Mouse (Mus musculus) heart, postnatal 10 days (tissue): ENCODE measurements around the gene Vwf. TPM values are rescaled to one million over a fixed set of nuclear protein-coding genes. Genes with fewer than 3 reads are reported as not detected.
A peak's percentile ranks its signal among the peaks of the same experiment; 100 is the strongest.

Experiments used
- DNase-seq, 2 experiments: peaks; one replicate each; pipeline ENCODE4 v3.0.0; 2021
- intact Hi-C: fragments of 180-260 bp; cut with DNase I; formaldehyde crosslinking; loops from one replicate; pipeline ENCODE4 v1.15.1; 2025
- total RNA-seq, 2 experiments: library from RNA; stranded (reverse); gene quantifications; 2 replicates each; pipeline ENCODE4 v1.2.3; 2021

Gene Vwf
- total RNA-seq, 2 experiments from 2014 or later: 77.4 to 85.2 TPM

DNA sequence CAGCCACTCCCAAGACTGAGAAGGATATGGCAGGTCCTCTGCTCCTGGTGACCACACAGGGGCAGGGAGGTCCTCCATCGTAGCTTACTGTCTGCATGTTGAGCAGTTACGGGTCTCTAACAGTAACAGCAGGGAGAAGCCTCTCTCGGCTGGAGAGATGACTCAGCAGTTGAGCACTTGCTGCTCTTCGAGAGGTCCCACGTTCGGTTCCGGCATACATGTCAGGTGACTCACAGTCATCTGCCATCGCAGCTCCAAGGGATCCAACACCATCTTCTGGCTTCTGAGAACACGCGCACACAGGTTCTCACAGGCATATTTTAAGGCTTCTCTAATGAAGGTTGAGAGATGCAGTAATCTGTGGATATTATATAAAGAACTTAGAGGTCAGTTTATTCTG lies 6.4 kb upstream of the Vwf start:
- DNase-seq: no peak
- intact Hi-C loops: no loop called here

DNA sequence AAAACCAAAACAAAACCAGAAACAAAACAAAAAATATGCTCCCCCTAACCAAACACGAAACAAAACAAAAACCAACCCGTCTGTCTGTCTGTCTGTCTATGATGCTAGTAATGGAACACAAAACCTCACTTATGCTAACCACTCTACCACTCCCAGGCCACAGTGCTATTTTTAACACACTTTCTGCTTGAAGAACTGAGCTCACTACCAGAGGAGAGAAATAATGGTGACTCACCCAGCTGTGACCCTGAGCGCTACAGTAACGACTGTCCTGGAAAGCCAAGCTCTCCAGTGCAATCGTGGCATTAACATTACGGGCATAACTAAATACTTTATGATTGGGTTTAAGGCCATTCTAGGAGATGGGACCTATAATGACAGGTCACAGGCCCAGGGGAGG lies 5.7 kb upstream of the Vwf start:
- intact Hi-C loops: no loop called here
- DNase-seq: no peak

DNA sequence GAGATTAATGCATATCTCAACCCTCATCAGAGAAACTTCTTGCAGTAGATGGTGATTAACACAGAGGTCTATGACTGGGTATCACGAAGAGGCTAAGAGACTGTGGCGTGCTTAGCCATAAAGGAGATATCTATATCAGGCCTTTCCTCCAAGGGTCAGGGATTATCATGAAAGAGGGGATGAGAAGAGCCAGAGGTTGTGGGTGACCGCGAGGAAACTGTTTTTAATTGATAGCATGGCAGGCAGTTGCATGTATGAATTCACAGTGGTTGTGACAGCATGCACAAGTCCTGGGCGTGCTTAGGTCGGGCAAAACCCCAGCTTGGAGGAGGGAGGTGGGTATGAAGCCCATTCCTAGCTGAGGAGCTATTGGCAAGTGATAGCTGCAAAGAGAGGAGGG lies 5.3 kb upstream of the Vwf start:
- DNase-seq: no peak
- intact Hi-C loops: no loop called here

DNA sequence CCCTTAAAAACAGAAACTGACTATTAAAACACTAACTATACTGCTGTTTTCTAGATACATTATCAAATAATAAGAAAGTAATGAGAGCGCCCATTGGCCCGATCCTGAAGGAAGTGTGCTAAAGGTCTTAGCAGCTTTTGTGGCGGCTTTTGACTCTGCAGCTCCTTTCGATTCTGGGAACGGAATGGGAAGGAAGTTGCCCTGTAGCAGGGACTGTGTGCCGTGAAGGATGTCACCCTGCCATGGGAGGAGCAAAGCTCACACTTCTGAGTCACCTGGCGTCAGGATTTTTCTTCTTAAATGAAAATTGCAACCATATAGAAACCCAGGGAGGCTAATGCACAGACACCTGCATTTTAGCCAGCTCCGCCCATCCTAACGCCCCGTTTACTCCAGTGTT lies 1.8 kb downstream of the Vwf start:
- no peak for DNase-seq
- intact Hi-C loops: no loop called here

DNA sequence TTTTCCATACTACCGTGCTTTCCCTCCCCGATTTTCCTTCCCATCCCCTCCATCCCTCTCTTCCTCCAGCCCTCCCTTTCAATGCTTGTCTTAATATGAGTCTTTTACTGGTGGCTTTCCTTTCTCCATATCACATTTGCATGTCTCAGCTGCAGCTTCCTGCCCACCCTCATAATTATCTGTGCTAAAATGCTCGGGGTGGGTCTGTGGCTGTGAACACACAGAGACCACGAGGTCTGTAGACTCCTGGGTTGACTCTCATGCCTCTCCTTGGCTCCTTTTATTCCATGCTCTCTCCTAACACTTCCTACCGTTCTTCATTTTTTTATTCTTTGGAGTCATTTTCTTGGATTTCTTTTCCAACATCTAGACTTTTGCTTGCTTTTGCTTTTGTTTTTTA lies 3.6 kb downstream of the Vwf start:
- no peak for DNase-seq
- intact Hi-C loops: no loop called here

DNA sequence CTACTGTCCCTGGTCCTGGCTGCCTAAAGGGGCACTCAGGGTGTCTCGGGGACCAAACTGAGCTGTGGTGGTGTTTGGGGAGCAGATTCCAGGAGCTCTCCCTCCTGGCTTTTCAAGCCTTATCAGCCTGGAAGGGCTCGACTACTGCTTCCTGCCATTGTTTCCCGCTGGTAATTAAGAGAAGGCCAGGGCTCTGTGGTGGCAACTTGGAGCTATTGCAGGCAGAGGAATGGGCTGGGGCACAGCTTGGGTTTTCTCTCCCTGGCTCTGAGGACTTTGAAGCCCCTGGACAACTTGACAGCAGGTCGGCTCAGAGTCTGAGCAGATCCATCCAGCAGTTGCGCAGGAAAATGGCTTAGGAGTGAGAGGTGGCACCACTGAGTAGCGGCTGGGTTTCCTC lies 6.2 kb downstream of the Vwf start:
- DNase-seq: peak; percentile 27 to 43
- intact Hi-C loops: no loop called here

DNA sequence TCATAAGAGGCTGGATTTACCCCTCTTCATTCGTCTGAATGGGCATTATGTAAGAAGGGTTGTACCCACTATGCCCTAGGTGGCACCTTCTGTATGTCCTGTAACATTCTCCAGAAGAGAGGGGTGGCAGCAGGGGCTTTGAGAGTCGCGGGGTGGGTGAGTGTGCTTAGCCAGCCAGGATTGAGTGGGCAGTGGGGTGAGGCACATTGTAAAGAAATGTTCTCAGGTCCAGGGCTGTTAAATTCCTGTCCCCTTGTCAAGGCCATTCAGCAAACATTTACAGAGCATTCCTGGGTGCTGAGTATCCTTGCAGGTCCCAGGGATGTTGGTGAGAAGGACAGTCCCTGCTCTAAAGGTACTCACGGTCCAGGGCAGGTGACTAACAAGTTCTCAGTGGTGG lies 7.0 kb downstream of the Vwf start:
- DNase-seq: no peak
- intact Hi-C loops: no loop called here

DNA sequence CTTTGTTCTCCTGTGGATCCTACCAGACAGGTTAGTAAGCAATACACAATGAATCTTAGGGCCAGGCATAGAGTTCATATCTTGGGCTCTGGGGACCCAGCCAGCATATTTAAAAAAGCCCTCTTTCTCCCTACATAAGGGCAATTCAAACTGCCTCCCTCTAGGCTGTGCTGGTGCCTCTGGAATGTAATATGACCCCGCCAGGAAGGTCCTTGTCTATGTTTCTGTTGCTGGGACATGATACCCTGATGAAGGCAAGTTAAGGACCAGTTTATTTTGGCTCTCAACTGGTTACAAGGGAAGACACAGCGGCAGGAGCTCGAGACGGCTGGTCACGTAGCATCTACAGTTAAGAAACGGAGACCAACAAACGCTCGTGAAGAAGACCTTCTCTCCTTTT lies 12.3 kb downstream of the Vwf start:
- no peak for DNase-seq
- intact Hi-C loops: no loop called here

DNA sequence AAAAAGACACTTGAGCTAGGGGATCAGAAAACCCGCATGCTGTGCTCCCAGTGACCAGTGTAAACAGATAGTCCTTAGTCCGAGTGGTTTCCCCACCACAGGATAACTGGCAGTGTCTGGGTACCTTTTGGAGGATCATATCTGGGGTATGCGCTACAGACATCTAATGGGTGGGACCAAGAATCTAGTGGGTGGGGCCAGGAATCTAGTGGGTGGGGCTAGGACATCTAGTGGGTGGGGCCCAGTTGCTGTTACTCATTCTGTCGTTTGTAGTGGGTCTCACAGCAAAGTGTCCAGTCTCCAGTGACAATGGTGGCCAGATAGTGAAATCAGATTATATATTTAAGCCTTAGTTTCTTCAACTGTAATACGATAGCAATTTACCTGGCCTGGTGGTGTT lies 14.5 kb downstream of the Vwf start:
- no peak for DNase-seq
- intact Hi-C loops: no loop called here

DNA sequence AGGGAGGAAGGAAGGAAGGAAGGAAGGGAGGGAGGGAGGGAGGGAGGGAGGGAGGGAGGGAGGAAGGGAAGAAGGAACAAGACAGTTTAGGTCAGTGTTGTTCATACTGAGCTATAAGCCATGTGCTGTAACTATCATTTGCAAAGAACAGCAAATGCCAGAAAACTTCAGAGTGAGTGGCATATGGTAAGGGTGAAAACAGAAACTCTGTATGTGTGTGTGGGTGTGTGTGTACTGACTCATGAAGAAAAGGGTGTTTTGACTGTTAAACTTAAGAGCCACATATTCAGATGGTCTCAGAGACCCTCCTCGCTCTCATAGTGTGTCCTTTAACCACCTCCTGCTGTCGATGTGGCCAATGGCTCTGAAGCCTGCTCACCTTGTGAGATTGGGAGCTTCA lies 14.9 kb downstream of the Vwf start:
- intact Hi-C loops: no loop called here
- no peak for DNase-seq

DNA sequence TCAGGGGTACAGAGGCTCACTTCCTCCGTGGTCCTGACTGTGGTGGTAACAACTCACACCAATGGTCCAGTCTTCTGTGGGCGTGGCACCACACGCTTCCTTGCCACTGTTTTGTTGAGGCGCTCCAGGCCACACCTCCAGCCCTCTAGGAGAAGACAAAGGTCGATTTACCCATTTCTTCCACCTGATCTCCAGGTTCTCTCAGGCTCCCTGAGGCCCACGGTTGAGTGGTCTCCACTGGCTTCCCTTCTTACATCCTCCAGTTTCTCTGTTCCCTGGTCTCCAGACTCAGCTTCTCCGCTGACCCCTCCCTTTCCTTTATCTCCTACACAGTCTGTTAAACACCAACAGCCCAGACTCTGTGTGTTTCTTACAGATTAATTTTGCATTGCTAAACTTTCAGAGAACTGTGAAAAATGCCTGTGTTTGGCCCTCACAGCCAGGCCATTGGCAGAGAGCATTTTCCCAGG lies 18.3 kb downstream of the Vwf start:
- intact Hi-C loops: no loop called here
- DNase-seq: no peak

DNA sequence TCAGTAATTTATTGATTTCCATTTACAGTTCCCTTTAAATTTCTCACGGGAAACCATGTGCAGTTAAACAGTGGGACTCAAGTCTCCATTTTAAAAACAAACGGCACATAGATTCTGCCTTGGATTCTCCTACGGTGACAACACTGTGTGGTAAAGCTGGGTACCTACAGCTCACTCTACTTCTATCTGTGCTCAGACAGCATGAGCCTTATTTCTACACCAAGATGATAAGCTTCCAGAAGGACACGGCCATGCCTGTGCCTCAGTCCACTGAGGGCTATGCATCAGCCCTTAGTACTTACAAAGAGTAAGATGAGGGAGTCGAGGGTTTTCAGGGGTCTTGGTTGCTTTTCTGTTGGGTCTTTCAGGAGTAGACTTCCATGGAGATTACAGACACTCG lies 18.8 kb downstream of the Vwf start:
- intact Hi-C loops: no loop called here
- no peak for DNase-seq

DNA sequence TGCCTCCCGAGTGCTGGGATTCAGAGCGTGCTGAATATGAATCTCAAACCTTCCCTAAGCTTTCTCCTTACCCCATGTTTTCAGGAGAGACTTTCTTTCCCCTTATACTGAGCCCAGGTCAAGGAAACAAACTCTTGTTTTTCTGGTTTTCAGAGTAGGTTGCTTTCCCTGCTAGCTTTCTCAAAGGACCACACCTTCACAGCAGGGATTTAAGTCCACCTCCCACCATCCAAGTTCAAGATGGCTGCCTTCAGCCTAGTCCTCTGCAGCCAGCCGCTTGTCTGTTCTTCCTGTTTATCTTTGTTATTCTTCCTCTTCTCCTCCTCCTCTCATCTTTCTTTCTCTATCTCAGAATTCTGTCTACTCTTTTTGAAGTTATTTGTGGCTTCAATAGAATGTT lies 20.1 kb downstream of the Vwf start:
- DNase-seq: no peak
- intact Hi-C loops: no loop called here

DNA sequence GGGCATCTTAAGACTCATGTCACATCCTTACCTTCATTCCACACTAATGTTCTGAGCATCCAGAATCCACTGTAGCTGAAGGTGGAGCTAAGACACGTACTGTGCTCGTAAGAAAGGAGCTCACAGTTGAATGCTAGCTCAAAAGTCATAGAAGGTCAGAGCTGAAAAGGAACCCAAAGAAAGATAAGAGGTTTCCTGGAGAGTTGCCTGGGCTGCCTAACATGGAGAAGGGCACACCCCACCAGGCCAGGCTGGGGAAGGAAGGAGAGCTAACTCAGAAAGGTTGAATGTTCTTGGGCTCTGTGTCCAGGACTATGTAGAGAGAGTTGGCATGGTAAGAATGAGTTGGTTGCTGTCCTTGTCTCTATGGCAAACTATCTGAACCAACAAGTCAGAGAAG lies 21.8 kb downstream of the Vwf start:
- DNase-seq: peak; percentile 52 to 53
- intact Hi-C loops: no loop called here

DNA sequence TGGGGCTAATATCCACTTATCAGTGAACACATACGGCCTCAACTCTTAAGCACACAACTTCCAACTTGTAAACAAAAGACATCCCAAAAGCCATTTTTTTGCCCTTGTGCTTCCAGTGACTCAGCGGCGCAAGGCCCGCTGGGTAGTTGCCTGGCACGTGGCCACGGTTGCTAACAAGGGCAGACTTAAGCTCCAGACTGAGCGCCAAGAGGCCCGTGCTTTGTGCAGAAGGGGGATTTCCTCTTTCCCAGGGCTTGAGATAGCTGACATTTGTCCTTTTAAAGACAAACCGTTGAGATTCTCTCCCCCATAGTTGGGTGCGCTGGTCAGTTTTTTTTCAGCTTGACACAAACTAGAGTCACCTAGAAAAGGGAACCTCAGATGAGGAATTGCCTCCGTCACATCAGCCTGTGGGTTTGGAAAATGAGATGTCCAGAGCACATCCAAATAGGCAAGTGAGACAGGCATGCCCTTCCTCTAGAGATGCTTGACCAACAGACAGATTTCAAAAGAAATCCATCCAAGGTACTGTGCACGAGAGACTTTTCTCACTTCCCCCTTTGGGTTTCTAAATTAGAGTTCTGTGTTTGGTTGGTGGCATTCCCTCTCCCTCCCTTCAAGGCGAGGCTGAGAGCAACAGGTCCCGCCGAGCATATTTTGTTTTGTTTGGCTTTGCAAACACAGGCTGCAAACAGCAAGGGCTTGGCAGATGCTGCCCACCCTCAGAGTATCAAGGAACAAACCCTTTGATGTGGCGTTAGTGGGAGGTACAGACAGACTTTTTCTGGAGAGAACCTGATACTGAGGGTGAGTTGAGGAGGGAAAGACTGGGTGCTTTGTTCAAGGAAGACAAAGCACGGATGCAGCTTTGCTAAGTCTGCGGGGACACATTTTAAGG lies 26.0 kb downstream of the Vwf start:
- intact Hi-C loops: loop anchor here (2.0 kb wide), 1 partner anchor 26 kb away; no protein-coding TSS in a partner anchor
- peak; percentile 87 to 90 for DNase-seq

DNA sequence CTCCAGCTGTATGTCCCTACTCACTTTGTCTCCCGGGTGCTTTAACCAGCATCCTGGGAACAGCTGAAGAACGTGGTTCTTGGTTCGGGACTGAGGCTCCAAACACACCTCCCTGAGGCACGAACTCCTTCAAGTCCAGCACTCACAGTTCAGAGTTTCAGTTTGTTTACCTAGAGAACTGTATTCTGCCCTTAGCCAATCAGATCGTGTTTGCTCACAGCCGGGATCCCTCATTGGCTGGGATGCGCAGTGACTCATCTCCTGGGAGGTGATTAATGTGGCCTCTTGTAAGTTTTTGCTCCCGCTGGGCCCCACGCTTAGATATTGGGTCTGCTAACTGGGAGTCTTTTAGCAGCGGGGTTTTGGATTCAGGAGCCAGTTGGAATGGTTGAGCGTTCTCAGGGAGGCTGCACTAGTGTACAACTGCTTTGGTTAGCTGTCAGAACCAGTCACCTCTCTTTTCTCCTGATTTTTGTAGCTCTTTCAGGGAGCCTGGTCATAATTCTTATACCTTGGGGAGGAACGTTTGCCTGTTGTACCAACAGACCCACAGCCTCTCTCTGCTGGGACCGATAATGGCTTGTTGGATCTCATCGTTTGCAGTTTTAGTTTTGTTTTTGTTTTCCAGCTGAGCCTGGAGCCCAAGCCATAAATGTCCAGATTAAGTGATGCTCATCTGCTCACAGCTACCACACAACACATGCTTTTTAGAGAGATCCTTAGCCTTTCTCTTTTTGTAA lies 26.8 kb downstream of the Vwf start:
- peak; percentile 87 for DNase-seq
- intact Hi-C loops: loop anchor here (2.0 kb wide), 1 partner anchor 25 kb away; no protein-coding TSS in a partner anchor

DNA sequence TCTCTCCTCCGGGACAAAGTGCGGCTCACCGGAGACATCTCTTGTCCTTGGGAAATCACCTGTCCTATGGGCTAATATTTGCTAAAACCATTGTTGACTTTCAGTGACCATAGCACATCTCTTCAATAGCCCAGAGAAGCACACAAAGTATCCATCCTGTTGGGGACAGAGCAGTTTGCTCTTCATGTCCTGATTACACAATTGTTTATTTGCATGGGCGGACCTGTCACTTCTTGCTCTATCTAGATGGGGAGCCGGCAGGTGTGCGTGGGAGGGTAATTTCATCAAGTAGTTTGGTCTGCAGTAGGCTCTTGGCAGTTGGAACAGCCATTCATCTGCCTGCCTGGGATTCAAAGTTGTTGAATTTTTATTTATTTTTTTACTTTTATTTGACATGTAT lies 28.5 kb downstream of the Vwf start:
- intact Hi-C loops: no loop called here
- DNase-seq: no peak

DNA sequence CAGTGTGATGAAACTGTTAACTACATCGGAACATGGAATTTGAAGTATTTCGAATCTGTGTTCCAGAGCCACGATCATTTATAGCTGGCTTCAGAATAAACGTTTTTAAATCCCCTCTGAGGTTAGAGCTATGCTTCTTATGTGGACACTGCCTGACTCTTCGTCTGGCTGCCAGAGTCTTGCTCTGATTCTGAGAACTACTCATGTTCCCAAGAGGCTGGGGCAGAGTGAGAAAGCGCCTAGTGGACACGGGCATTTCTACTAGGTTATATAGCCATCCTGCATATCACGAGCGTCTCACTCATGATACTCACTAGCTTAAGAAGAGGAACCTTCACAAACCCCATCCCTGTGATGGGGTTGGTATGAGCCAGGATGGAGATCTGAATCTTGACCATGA lies 30.7 kb downstream of the Vwf start:
- intact Hi-C loops: no loop called here
- no peak for DNase-seq

DNA sequence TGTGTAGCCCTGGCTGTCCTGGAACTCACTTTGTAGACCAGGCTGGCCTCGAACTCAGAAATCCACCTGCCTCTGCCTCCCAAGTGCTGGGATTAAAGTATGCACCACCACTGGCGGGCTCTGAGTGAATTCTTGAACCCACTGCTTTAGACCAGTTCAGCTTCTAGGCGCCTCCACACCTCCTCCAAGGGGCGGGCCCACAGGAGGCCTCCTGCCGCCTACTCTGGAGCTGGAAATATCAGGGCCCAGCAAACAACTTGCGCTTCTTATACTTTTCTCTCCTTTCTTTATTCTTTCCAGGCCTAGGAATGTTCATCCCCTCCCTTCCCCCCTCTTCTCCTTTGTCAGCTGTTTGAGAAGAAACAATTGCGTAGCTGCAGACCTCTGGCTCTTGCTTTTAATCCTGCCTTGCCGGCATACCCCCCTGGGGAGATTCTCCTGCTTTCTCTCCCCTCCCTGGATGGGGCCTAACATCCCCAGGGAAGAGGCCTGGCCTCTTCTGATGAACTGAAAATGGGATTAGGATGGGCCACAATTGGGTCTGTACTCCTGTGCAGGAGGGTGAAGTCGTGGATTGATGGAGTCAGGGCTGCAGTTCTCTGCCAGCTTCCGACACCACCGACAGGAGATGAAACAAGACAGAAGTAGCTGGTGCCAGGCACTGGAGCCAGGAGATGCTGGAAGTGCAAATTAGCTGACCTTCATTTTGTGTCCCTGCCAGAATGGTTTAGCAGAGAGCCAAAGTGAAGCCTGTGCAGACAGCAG lies 31.5 kb downstream of the Vwf start:
- intact Hi-C loops: no loop called here
- DNase-seq: peak; percentile 69 to 70

DNA sequence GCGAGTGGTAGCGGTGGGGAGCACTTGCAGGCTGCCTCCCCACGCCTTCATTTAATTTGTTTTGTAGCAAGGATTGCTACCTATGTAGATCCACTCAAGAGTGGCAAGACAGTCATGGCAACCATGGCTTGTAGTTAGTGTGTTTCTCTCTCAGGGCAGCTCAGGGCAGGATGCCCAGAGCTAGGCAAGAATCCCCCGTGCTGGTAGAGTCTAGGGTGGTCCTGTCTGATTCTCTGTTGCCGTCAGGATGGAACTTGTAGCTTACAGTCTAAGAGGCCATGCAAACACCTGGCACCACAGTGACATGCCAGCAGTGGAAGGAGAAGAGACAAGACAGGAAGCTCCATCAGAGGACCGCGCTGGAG lies 32.1 kb downstream of the Vwf start:
- no peak for DNase-seq
- intact Hi-C loops: no loop called here

DNA sequence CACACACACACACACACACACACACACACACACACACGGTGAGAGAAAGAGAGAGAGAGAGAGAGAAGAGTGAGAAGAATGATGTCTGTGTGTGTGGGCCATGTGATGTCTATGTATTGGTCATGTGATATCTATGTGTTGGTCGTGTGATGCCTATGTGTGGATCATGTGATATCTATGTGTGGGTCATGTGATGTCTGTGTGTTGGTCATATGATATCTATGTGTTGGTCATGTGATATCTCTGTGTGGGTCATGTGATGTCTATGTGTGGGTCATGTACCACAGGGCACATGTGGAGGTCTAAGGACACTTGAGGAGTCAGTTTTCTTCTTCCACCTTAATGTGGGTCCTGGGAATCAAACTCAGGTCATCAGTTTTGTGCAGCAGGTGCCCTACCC lies 33.3 kb downstream of the Vwf start:
- intact Hi-C loops: no loop called here

More for the DNA sequence above, 33.3 kb downstream of the Vwf start:
- no peak for DNase-seq
